Mouse (Mus musculus): Measurements from ENCODE around the gene Noxo1.

GRCm38 (mm10) chr17:24742307-24742706 is 46.3 kb downstream of the Noxo1 start:
- TF ChIP-seq CTCF (IDR thresholded peaks at IDR 0.05; ENCODE audit: borderline replicate concordance, control insufficient read depth, extremely low read depth, insufficient read depth, low read length, poor library complexity) (no peak), POLR2A (IDR thresholded peaks at IDR 0.05; ENCODE audit: control insufficient read depth, extremely low read depth, insufficient read depth, low read length, poor library complexity) (no peak)
